17 mouse cellular contexts compared by ENCODE assay signal in genomic region chr2:10152590-10152989, GRCm38 (mm10). TPM values are rescaled to one million over a fixed set of nuclear protein-coding genes. Genes with fewer than 3 reads are reported as not detected.
DNase-seq lines count a peak whose midpoint lies in the region; ATAC-seq and TF ChIP-seq lines count a peak whose summit lies in the region.
"Had no signal": no experiment of that assay in that cellular context is flagged by ENCODE, and none has a peak within 500 bp of the region (broad histone marks: within the 10 kb centered on the region; RNA-seq: fewer than 3 reads in every experiment).

No protein-coding gene starts in this region.

- TF ChIP-seq CTCF in liver, embryonic 14.5 days (IDR thresholded peaks at IDR 0.05; ENCODE audit: low read depth), result no peak

- H3K36me3 ChIP-seq in liver, embryonic 14.5 days (replicated peaks; ENCODE audit: control insufficient read depth, insufficient read depth, low read depth), result no peaks in the 10 kb centered on the region
- no peaks in the 10 kb centered on the region for H3K36me3 ChIP-seq in intestine, embryonic 16.5 days (ENCODE audit: control insufficient read depth, insufficient read depth, low read length)
- H3K36me3 ChIP-seq: embryonic facial prominence, embryonic 12.5 days; forebrain, embryonic 15.5 days; heart, embryonic 12.5 days; hindbrain, embryonic 15.5 days; limb, embryonic 15.5 days; midbrain, embryonic 12.5 days had no signal

- ATAC-seq in liver, embryonic 14.5 days (ENCODE audit: insufficient read depth), result no peak
- ATAC-seq in intestine, embryonic 16.5 days, result no peak

- peak overlapping the region; percentile 73; the same call in 1 of the 2 replicates for H3K4me2 ChIP-seq in liver, embryonic 14.5 days (ENCODE audit: low read depth)
- H3K4me2 ChIP-seq in intestine, embryonic 16.5 days (ENCODE audit: low read depth, low read length), result no peak overlapping the region

- H3K27me3 ChIP-seq in liver, embryonic 14.5 days (ENCODE audit: control insufficient read depth, insufficient read depth, low read length), result no peaks in the 10 kb centered on the region
- no peaks in the 10 kb centered on the region for H3K27me3 ChIP-seq in intestine, embryonic 16.5 days (replicated peaks; ENCODE audit: control insufficient read depth, insufficient read depth, low read length)
- H3K27me3 ChIP-seq: embryonic facial prominence, embryonic 12.5 days; forebrain, embryonic 15.5 days; heart, embryonic 12.5 days; limb, embryonic 15.5 days had no signal

- no peak overlapping the region for H3K27ac ChIP-seq in liver, embryonic 14.5 days
- H3K27ac ChIP-seq in intestine, embryonic 16.5 days (ENCODE audit: low read length), result no peak overlapping the region
- H3K27ac ChIP-seq: embryonic facial prominence, embryonic 12.5 days; forebrain, embryonic 15.5 days; hindbrain, embryonic 15.5 days; kidney, postnatal 0 days; limb, embryonic 15.5 days; midbrain, embryonic 12.5 days had no signal

- peaks cover 0 to 15% of the 10 kb centered on the region in 2 experiments; a peak in 2 of 4 replicates for H3K4me1 ChIP-seq in liver, embryonic 14.5 days (replicated peaks; ENCODE audit: control insufficient read depth in 2 of 2, insufficient read depth in 2 of 2, low read length in 1 of 2)
- H3K4me1 ChIP-seq in intestine, embryonic 16.5 days (ENCODE audit: control insufficient read depth, insufficient read depth, low read length), result peaks cover 13% of the 10 kb centered on the region

- H3K9ac ChIP-seq in liver, embryonic 14.5 days (replicated peaks), result no peak overlapping the region
- H3K9ac ChIP-seq in intestine, embryonic 16.5 days (ENCODE audit: low read depth, low read length), result no peak overlapping the region
- H3K9ac ChIP-seq: forebrain, embryonic 15.5 days; heart, embryonic 12.5 days; hindbrain, embryonic 15.5 days; limb, embryonic 15.5 days; midbrain, embryonic 12.5 days had no signal

- TF ChIP-seq EP300 in liver, embryonic 14.5 days (IDR thresholded peaks at IDR 0.05; ENCODE audit: low read depth), result no peak

- peak; percentile 76 for DNase-seq in 416B (ENCODE audit: low read depth)
- DNase-seq in T-cell, adult 2 months (ENCODE audit: low spot score), result peak; percentile 32
- no peak for DNase-seq in liver, embryonic 14.5 days (ENCODE audit: low read depth in 3 of 3, low spot score in 3 of 3)
- peak; percentile 25 to 43 for DNase-seq in spleen, postnatal 36 days (ENCODE audit: low spot score in 2 of 2)
- no peak for DNase-seq in retina, embryonic 14.5 days (ENCODE audit: low spot score)
- no peak for DNase-seq in heart, postnatal 10 days
- no peak for DNase-seq in frontal cortex, postnatal 25 days (ENCODE audit: low spot score in 2 of 2)
- DNase-seq: cerebellum, adult 9-10 months; layer of hippocampus, postnatal 36 days had no signal

- no peaks in the 10 kb centered on the region for H3K9me3 ChIP-seq in liver, embryonic 14.5 days (ENCODE audit: control insufficient read depth, low read length)
- no peaks in the 10 kb centered on the region for H3K9me3 ChIP-seq in intestine, embryonic 16.5 days (ENCODE audit: control insufficient read depth, low read length)
- H3K9me3 ChIP-seq: embryonic facial prominence, embryonic 12.5 days; forebrain, embryonic 15.5 days; heart, embryonic 12.5 days; hindbrain, embryonic 15.5 days; limb, embryonic 15.5 days; midbrain, embryonic 12.5 days had no signal

- intact Hi-C loops in heart, postnatal 10 days (cut with DNase I), result no loop called here

- H3K4me3 ChIP-seq in liver, embryonic 14.5 days (ENCODE audit: insufficient read depth in 1 of 2, low read depth in 2 of 2, low read length in 2 of 2), result no peak overlapping the region
- no peak overlapping the region for H3K4me3 ChIP-seq in intestine, embryonic 16.5 days (ENCODE audit: low read length)

- 5% methylated on average over 5 of the region's 5 CpGs for WGBS in liver, embryonic 14.5 days (ENCODE audit: insufficient replicate concordance)
- 78% methylated on average over 5 of the region's 5 CpGs for WGBS in intestine, embryonic 16.5 days

RNA-seq across cellular contexts. Expression of gene Itih5, which starts 0.8 kb away (rescaled TPM):
- 1.4 and 2.0 TPM in 2 replicates for polyA plus RNA-seq in liver, embryonic 14.5 days (2012; rRNA removed)
- polyA plus RNA-seq in liver, embryonic 14.5 days (2014; fragmentation: Nextera tagmentation; extraction: Ambion mirVana), result 2.5 and 2.8 TPM in 2 replicates
- polyA plus RNA-seq in intestine, embryonic 16.5 days (2015; fragmentation: Nextera tagmentation; extraction: Ambion mirVana), result 12.5 and 12.6 TPM in 2 replicates
- total RNA-seq in heart, postnatal 10 days (2021), result 10 to 100 TPM; 33.3 to 35.8 TPM

RNA-seq across cellular contexts. Expression of gene Itih2, which starts 21.4 kb away (rescaled TPM):
- polyA plus RNA-seq in liver, embryonic 14.5 days (2012; rRNA removed), result 236 and 321 TPM in 2 replicates
- 260 and 296 TPM in 2 replicates for polyA plus RNA-seq in liver, embryonic 14.5 days (2014; fragmentation: Nextera tagmentation; extraction: Ambion mirVana)
- polyA plus RNA-seq in intestine, embryonic 16.5 days (2015; fragmentation: Nextera tagmentation; extraction: Ambion mirVana), result 2.5 and 7.6 TPM in 2 replicates
- total RNA-seq in heart, postnatal 10 days (2021), result under 1 TPM; 0.14 to 0.32 TPM

Comparison
In these comparisons a context has a peak if more than half of its experiments do, and no peak if none do; other contexts are left out.
1. DNase-seq: peak in 416B (single experiment), T-cell, adult 2 months (single experiment) and spleen, postnatal 36 days (2 of 2); none in liver, embryonic 14.5 days (0 of 3), retina, embryonic 14.5 days (single experiment), heart, postnatal 10 days (0 of 2) and frontal cortex, postnatal 25 days (0 of 2).
2. RNA of gene Itih2, which starts 21.4 kb away (polyA plus RNA-seq): 236 to 321 TPM in liver, embryonic 14.5 days; 2.5 to 7.6 TPM in intestine, embryonic 16.5 days; every median in the first group is over 10 times any median in the second.